Mouse (Mus musculus) T-helper 2 cell (primary cell): Measurements from ENCODE around the gene Cyp2c55.

Experiments used
- in situ Hi-C: fragments of 300-600 bp; cut with MboI, MseI; formaldehyde crosslinking; loops from one replicate; pipeline ENCODE4 v1.15.1; 2025; ENCODE audit warnings: high pct_unique_total_duplicates

Gene Cyp2c55

DNA sequence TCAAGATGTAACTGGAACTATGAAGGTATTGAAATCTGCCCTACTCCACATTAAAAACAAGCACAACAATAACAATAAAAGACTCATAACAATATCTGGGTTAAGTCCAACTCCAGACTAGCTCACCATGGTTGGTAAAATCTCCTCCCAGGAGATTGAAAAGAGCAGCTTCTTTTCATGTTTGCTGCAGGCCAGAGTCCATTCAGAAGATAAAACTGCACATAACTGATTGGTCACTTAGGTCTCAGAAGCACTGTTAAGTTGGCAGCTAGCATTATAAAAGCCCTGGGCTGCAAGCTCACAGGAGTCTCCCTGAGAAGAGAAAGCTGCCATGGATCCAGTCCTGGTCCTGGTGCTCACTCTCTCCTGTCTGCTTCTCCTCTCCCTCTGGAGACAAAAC is at the start of gene Cyp2c55:
TSS of gene Cyp2c55 (plus strand) at position 305 of the 400 bp plus-strand sequence.
- in situ Hi-C loops, result no loop called here

DNA sequence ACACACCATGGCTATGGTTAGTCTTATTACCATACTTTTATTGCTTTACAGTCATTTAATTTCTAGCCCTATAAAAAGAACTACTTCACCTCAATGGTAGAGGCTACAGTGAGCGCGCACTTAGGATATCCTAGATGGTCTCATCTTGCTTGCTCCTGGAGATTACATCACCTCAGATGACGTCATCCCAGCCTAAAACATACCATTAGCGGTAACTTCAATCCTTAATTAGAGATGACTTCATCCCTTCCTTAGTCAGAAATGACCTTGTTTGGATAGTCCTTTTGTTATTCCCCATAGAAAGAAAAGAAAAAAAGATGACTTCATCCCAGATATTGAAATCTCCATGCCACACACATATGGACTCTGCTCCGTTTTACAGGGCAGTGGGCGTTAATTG is 36.1 kb upstream of the Cyp2c55 start:
- in situ Hi-C loops, result loop anchor here (5.0 to 25.0 kb wide), 3 partner anchors 1558 to 1942 kb away; no protein-coding TSS in a partner anchor

DNA sequence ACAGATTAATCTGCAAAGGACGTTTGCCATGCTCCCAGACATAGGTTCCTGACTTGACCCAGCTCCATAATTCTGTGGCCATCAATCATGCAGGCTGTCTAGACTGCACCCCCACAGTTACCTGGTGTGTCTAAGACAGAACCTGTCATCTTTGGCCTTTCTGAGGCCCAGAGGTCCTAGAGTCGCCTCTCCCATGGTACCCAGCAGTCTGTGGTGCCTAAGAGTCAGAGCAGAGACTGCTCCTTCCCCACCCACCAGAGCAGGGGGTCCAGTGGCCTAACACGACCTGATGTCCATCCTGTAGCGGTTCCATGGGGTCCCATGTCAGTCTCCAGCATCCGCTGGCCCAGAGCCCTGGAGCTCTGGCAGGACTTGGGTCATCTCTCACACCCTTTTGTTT is 34.2 kb upstream of the Cyp2c55 start:
- in situ Hi-C loops, result loop anchor here (5.0 to 25.0 kb wide), 3 partner anchors 1560 to 1940 kb away; no protein-coding TSS in a partner anchor

DNA sequence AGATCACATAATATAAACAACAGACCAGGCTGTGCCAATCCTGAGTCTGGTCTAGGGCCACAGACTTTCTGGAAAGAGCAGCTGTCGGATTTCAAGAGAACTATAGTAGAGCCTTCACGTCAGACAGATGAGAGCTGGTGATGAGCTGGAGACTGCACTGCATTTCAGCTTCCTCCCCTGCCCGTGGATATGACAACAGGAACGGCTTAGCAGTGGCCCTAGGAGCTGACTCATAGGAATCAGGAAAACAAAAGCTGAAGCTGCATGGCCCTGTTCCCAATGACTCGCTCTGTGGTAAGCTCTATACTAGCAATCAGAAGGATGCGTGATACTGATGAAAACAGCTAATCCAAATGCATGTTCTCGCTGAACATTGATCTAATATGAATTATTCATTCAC is 33.2 kb upstream of the Cyp2c55 start:
- in situ Hi-C loops, result loop anchor here (5.0 to 25.0 kb wide), 3 partner anchors 1561 to 1939 kb away; no protein-coding TSS in a partner anchor

DNA sequence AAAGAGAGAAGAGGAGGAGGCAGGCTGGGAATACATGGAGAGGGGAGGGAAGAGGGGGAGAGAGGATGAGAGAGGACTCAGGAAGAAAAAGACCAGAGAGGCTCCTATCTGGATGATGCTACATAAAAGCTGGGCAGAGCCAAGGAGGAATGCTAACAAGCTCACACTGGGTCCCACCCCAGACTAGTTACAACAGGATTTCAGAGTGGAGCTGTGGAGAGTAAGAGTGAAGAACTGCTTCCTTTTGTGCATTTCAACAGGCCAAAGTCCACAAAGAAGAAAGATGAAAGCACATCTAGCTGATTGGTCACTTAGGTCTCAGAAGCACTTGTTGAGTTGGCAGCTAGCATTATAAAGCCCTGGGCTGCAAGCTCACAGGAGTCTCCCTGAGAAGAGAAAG is 30.6 kb upstream of the Cyp2c55 start:
- in situ Hi-C loops, result no loop called here

DNA sequence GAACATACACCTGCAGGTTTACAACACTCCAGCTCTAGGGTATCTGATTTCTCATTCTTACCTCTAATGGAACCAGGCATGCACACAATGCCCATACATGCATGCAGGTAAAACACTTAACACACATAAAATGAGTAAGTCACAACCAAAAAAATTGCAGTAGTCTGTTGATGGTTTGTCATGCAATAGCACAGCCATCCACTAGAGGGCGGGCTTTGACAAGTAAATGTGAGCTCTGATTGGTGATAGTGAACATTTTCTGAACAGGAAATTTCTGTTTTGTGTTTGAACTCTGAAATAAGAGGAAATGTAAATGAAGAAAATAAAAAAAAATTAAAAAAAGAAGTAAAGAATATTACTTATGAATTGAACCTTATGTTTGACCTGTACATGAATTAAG is 24.9 kb upstream of the Cyp2c55 start:
- in situ Hi-C loops, result loop anchor here (5.0 kb wide), 1 partner anchor 1240 kb away; no protein-coding TSS in a partner anchor

DNA sequence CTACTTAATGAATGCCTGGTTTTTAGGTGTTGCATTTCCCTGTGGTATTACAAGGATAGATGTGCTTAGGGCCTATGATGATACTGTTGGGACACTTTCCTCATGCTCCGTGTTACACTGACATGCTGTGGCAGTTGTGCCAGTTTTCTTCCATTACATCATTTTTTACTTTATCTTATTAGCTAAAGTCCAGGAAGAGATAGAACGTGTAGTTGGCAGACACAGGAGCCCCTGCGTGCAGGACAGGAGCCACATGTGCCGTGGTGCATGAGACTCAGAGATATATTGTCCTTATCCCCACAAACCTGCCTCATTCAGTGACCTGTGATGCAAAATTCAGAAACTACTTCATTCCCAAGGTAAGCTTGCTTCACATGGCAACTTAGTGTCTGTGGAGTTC is 8.6 kb upstream of the Cyp2c55 start:
- in situ Hi-C loops, result no loop called here

DNA sequence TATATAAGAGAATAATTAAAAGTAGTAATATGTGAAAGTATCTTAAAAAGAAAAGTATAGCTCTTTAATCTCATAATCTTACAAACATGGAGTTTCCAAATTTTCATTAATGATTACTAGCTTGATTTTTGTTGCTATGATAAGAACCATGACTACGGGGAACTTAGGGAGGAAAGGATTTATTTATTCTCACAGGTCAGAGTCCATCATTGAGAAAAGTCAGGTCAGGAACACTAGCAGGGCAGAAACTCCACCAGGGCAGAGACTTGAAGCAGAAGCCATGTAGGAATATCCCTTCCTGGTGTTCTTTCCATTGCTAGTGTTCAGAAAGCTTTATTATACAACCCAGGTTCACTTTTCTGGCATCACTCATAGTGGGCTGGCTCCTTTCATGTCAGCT is 8.1 kb upstream of the Cyp2c55 start:
- in situ Hi-C loops, result no loop called here

DNA sequence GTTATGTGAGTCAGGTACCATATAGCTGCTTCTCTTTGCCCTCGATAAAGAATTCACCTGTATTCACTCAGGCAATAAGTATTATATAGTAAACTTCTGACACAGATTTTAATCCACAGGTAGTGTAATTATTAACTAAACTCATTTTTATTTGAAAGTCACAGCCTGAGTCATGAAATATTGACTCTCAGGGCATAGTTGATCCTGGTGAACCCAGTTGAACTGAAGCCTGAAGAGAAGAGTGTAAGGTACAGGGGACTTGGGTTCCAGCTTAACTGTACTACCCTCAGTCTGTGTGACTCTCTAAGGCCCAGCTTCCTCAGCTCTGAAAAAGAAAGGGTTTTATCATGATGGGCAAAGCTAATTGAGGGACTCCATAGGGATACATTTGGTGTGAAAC is 1.7 kb upstream of the Cyp2c55 start:
- in situ Hi-C loops, result no loop called here

DNA sequence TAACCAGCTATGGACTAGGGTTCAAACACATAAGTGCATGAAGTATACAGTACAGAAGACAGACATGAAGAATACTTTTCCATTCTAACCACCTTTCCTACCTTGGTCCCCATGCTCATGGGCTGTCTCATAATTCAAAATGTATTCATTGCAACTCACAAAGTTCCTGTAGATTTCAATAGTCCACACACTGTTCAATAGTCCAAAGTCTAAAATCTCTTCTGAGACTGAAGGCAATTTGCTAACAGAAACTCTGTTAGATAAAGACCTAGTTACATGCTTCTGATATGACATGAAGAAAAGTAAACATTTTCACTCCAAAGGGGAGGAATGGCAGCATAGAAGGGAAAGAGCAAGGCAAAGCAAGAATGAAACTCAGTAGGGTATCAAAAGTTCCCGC is 51.1 kb downstream of the Cyp2c55 start:
- in situ Hi-C loops, result no loop called here

DNA sequence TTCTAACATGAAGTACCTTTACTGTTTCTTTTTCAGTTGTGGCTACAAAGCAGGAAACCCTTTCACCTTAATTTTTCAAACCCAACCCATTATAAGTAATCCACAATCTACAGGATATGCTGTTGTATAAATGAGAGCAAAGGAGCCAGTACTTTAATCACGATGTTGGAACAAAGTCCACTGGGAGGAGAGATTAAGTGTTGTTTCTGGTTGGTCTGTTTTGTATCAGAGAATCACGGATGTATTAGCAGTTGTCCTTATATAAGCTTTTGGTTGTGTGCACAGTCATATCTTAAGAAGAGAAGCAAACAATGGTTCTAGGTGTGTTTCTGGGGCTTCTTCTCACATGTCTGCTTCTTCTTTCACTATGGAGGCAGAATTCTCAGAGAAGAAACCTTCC is 53.9 kb downstream of the Cyp2c55 start, which contains the start of gene Cyp2c65:
TSS of gene Cyp2c65 (plus strand) at position 297 of the 400 bp plus-strand sequence.
- in situ Hi-C loops, result loop anchor here (10.0 kb wide), 1 partner anchor 994 kb away; no protein-coding TSS in a partner anchor
